Mouse (Mus musculus) kidney, adult 2 months (tissue): Measurements from ENCODE around the gene N4bp2. TPM values are rescaled to one million over a fixed set of nuclear protein-coding genes. Genes with fewer than 3 reads are reported as not detected.

Experiments
- DNase-seq: peaks from one replicate; pipeline ENCODE4 v3.0.0; 2021
- H3K27ac ChIP-seq: fragments of 200-500 bp; 2 replicates; pipeline ENCODE4 v1.5.1; 2012; ENCODE audit warnings: low read depth, low read length, control low read depth, inconsistent platforms; ENCODE audit not compliant: insufficient read depth
- H3K27me3 ChIP-seq: fragments of 200-500 bp; replicated peaks from 2 replicates; pipeline ENCODE4 v1.6.1; 2012; ENCODE audit warnings: mild to moderate bottlenecking, moderate library complexity, low read length, inconsistent platforms; ENCODE audit not compliant: control insufficient read depth, insufficient read depth
- H3K36me3 ChIP-seq: fragments of 200-500 bp; 2 replicates; pipeline ENCODE4 v1.6.1; 2012; ENCODE audit warnings: mild to moderate bottlenecking, moderate library complexity, low read length, inconsistent platforms; ENCODE audit not compliant: control insufficient read depth, insufficient read depth
- H3K4me1 ChIP-seq: fragments of 200-500 bp; 2 replicates; pipeline ENCODE4 v1.6.1; 2011; ENCODE audit warnings: low read length; ENCODE audit not compliant: control insufficient read depth, insufficient read depth
- H3K4me3 ChIP-seq: fragments of 200-500 bp; 2 replicates; pipeline ENCODE4 v1.5.1; 2011; ENCODE audit warnings: mild to moderate bottlenecking, low read depth, low read length, control low read depth; ENCODE audit not compliant: insufficient read depth
- CTCF ChIP-seq: fragments of 200-500 bp; conservative IDR thresholded peaks from 2 replicates; pipeline ENCODE4 v1.5.1; 2011; ENCODE audit warnings: low read depth, mild to moderate bottlenecking, control low read depth, low read length, moderate library complexity, mixed read lengths; ENCODE audit not compliant: insufficient read depth, insufficient read length
- POLR2A ChIP-seq: fragments of 200-500 bp; IDR thresholded peaks from one replicate; pipeline ENCODE4 v1.6.1; 2011; ENCODE audit warnings: low read depth, low read length, control low read depth
- WGBS: fragments of 180-500 bp; shearing (Covaris S2); methylation state at CpG from one replicate; pipeline ENCODE4 v1.1.7; 2018; 5-methylcytosine and 5-hydroxymethylcytosine counted together
- polyA plus RNA-seq: library from polyadenylated mRNA; depleted of rRNA; stranded (reverse); fragments of >200 nt; gene quantifications from 2 replicates; pipeline ENCODE4 v1.2.3, GENCODE M21; 2012

The N4bp2 gene
- polyA plus RNA-seq, 1 experiment: 3.8 TPM

GRCm38 (mm10) chr5:65846534-65846933 lies 83.2 kb downstream of the N4bp2 start:
- Histone ChIP-seq H3K27me3 (no peaks in the 10 kb centered on the region), H3K36me3 (no peaks in the 10 kb centered on the region), H3K4me3 (no peak overlapping the region), H3K4me1 (no peaks in the 10 kb centered on the region), H3K27ac (no peak overlapping the region)
- no peak for DNase-seq
- 91% methylated on average over 8 of the region's 8 CpGs for WGBS
- no peak for TF ChIP-seq POLR2A
- no peak for TF ChIP-seq CTCF

DNA sequence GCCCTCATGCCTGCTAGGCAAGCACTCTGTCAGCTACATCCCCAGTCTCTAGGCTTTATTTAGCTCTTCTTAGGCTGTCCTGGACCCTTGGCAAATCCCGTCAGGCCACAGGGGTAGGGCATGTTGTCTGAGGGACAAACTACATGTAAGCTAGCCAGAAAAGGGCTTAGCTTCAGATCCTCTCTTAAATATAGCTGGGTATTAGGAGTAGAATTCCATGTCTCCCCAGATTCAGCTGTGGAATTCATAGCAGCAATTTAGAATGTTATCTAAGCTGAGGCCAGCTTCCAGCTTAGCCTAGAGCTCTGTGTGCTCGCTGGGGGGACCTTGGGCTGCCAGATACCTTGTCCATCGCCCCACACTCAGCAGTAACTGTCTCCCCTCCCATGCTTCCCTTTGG lies 83.6 kb downstream of the N4bp2 start:
- Histone ChIP-seq H3K36me3 (no peaks in the 10 kb centered on the region), H3K27me3 (no peaks in the 10 kb centered on the region), H3K27ac (no peak overlapping the region), H3K4me1 (no peaks in the 10 kb centered on the region), H3K4me3 (no peak overlapping the region)
- no peak for DNase-seq
- TF ChIP-seq CTCF: no peak
- no peak for TF ChIP-seq POLR2A
- 91% methylated on average over 3 of the region's 3 CpGs for WGBS

DNA sequence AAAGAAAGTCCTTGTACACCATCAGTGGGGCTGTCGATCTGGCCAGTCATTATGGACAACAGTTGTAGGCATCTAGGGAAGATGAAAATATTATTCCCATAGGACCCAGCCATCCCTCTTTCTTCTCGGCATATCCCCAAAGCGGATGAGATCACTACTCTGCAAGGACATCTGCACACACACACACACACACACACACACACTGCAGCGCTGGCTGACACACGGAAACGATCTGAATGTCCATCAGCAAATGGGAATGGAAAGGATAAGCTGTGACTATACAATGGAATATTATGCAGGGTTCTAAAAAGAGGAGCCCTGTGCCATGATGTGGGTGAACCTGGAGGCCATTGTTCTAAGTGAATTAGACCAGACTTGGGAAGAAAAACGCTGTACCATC lies 84.3 kb downstream of the N4bp2 start:
- no peak for DNase-seq

DNA sequence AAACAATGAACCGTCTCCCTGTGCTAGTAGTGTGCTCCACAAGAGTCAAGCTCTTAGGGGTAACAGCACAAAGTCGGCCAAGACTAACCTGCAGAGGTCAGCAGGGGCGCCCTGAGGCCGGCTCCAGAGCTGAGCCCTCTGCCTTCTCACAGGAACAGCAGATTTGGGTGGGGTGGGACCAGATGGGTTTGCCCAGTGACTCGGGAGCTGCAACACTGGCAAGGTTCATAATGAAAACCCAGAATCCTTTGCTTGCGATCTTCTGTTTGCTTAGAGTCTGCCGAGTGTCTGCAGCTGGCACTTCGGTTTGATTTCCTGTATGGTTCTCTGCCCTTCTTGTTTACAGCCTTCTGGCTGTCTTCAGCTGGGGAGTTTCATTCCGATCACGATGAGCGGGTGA lies 87.4 kb downstream of the N4bp2 start:
- Histone ChIP-seq H3K27me3 (no peaks in the 10 kb centered on the region), H3K36me3 (no peaks in the 10 kb centered on the region), H3K27ac (no peak overlapping the region), H3K4me1 (no peaks in the 10 kb centered on the region), H3K4me3 (no peak overlapping the region)
- no peak for TF ChIP-seq CTCF
- no peak for TF ChIP-seq POLR2A
- WGBS: 53% methylated on average over 11 of the region's 11 CpGs
- no peak for DNase-seq

More for the DNA sequence above, 84.3 kb downstream of the N4bp2 start:
- H3K27me3 ChIP-seq: no peaks in the 10 kb centered on the region
- TF ChIP-seq CTCF (no peak), POLR2A (no peak)
- WGBS: 91% methylated on average over 7 of the region's 7 CpGs
- no peak overlapping the region for H3K27ac ChIP-seq
- H3K36me3 ChIP-seq: no peaks in the 10 kb centered on the region
- H3K4me3 ChIP-seq: no peak overlapping the region
- no peaks in the 10 kb centered on the region for H3K4me1 ChIP-seq

- no peak for DNase-seq
- TF ChIP-seq CTCF (no peak), POLR2A (no peak)
- H3K27ac ChIP-seq: no peak overlapping the region
- no peaks in the 10 kb centered on the region for H3K4me1 ChIP-seq
- H3K27me3 ChIP-seq: no peaks in the 10 kb centered on the region; the same call in 1 of the 2 replicates
- no peaks in the 10 kb centered on the region for H3K36me3 ChIP-seq
- 37% methylated on average over 8 of the region's 8 CpGs for WGBS
- no peak overlapping the region for H3K4me3 ChIP-seq
These were observed 91.5 kb downstream of the N4bp2 start for GRCm38 (mm10) chr5:65854786-65855191.

DNA sequence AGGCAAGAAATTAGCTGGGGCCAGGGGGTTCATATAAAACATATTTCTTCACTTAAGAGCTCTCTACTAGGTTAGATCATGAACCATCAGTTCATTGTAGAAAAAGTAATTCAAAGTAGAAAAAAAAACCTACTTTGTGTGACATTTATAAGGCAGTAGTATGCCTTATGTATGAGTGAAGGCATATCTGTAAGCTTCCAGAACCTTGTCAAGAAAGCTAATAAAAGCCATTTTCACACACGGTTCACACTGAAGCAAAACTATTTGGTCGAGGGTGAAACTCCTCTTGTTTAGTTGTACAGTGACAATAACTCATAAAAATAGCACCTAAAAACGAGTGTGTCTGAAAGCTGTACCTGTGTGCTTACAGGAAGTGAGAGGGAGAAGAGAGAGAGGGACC lies 92.2 kb downstream of the N4bp2 start:
- Histone ChIP-seq H3K4me3 (no peak overlapping the region), H3K27me3 (no peaks in the 10 kb centered on the region; the same call in 1 of the 2 replicates), H3K36me3 (no peaks in the 10 kb centered on the region), H3K27ac (no peak overlapping the region), H3K4me1 (no peaks in the 10 kb centered on the region)
- no peak for DNase-seq
- 70% methylated on average over 3 of the region's 3 CpGs for WGBS
- TF ChIP-seq POLR2A: no peak
- no peak for TF ChIP-seq CTCF

GRCm38 (mm10) chr5:65856591-65857411 lies 93.5 kb downstream of the N4bp2 start:
- no peaks in the 10 kb centered on the region for H3K36me3 ChIP-seq
- no peak overlapping the region for H3K4me3 ChIP-seq
- H3K4me1 ChIP-seq: no peaks in the 10 kb centered on the region
- WGBS: 77% methylated on average over 17 of the region's 17 CpGs
- TF ChIP-seq CTCF: no peak
- TF ChIP-seq POLR2A: no peak
- no peak for DNase-seq
- H3K27me3 ChIP-seq: no peaks in the 10 kb centered on the region; the same call in 1 of the 2 replicates
- no peak overlapping the region for H3K27ac ChIP-seq

GRCm38 (mm10) chr5:65857935-65858334 lies 94.6 kb downstream of the N4bp2 start:
- H3K4me3 ChIP-seq: no peak overlapping the region
- no peak for TF ChIP-seq POLR2A
- no peak for TF ChIP-seq CTCF
- no peak overlapping the region for H3K27ac ChIP-seq
- 55% methylated on average over 12 of the region's 12 CpGs for WGBS
- no peaks in the 10 kb centered on the region; the same call in 1 of the 2 replicates for H3K27me3 ChIP-seq
- H3K4me1 ChIP-seq: no peaks in the 10 kb centered on the region
- no peaks in the 10 kb centered on the region for H3K36me3 ChIP-seq
- DNase-seq: no peak
